Mouse (Mus musculus): ENCODE measurements around the gene Tnfrsf18. TPM values are rescaled to one million over a fixed set of nuclear protein-coding genes. Genes with fewer than 3 reads are reported as not detected.

The Tnfrsf18 gene
- polyA plus RNA-seq (2017; shearing (Covaris generic)) = 795 TPM

DNA sequence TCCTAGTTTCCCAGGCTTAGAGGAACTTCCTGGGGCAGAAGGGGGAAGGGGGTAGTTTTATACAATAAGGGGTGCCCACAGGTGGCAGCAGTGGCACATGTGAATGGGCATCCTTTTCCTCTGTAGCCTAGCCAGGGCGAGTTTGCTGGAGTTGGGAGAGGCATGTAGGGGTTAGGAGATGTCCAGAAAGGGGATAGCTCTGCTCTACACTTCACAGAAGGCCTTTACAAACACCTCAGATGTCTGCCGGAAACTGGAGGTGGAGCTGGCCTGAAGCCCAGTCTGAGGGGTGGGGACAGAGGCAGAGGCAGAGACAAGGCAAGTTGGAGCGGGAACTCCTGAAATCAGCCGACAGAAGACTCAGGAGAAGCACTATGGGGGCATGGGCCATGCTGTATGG, at the start of gene Tnfrsf18:
Gene Tnfrsf18 (plus strand): TSS at position 152 of the 400 bp plus-strand sequence.

GRCm38 (mm10) chr4:155992241-155992905, 33.6 kb upstream of the Tnfrsf18 start, which contains the start of the genes B3galt6 and Sdf4:
Gene B3galt6, minus strand, starts transcription at chr4:155992649.
Gene Sdf4, plus strand, starts transcription at chr4:155992872.

GRCm38 (mm10) chr4:156013637-156014036, 12.3 kb upstream of the Tnfrsf18 start, which contains the start of gene Tnfrsf4:
Gene Tnfrsf4, plus strand, starts transcription at chr4:156013843.

DNA sequence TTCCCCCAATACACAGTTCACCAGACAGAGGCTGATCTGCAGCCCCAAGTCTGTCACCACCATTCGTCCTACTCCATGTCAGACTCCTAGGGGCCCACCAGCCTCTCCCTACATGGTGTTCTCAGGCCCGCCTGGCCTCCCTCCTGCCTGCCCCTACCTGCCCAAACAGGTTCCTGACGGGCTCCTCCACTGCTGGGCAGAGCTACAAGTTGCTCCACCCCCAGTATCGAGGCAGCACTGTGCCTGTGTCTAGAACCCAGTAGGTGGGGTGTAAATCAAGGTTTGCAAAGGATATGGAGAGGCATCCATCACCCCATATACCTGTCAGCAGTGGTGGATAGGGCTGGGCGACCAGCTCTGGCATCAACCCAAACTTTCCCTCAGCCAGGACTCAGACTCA, 33.3 kb downstream of the Tnfrsf18 start, which contains the start of gene Ttll10:
Gene Ttll10 (minus strand): TSS at position 154 of the 400 bp plus-strand sequence.

Other genes starting within 250 kb of the Tnfrsf18 start
- not detected for gene Tmem88b, start 240.3 kb upstream of the Tnfrsf18 start, polyA plus RNA-seq (2017; shearing (Covaris generic))
- not detected for gene Ankrd65, start 235.7 kb upstream of the Tnfrsf18 start, polyA plus RNA-seq (2017; shearing (Covaris generic))
- 124 TPM for gene Mrpl20, start 223.3 kb upstream of the Tnfrsf18 start, polyA plus RNA-seq (2017; shearing (Covaris generic))
- gene Ccnl2, start 213.7 kb upstream of the Tnfrsf18 start, polyA plus RNA-seq (2017; shearing (Covaris generic)) = 217 TPM
- gene Aurkaip1, start 194.9 kb upstream of the Tnfrsf18 start, polyA plus RNA-seq (2017; shearing (Covaris generic)) = 199 TPM
- gene Mxra8, start 186.5 kb upstream of the Tnfrsf18 start, polyA plus RNA-seq (2017; shearing (Covaris generic)) = 4.3 TPM
- 3.5 TPM for gene Dvl1, start 178.8 kb upstream of the Tnfrsf18 start, polyA plus RNA-seq (2017; shearing (Covaris generic))
- gene Tas1r3, start 162.8 kb upstream of the Tnfrsf18 start, polyA plus RNA-seq (2017; shearing (Covaris generic)) = 1.4 TPM
- 20.8 TPM for gene Cptp, start 156.7 kb upstream of the Tnfrsf18 start, polyA plus RNA-seq (2017; shearing (Covaris generic))
- gene Ints11, start 156.6 kb upstream of the Tnfrsf18 start, polyA plus RNA-seq (2017; shearing (Covaris generic)) = 111 TPM
- 29.9 TPM for gene Pusl1, start 134.4 kb upstream of the Tnfrsf18 start, polyA plus RNA-seq (2017; shearing (Covaris generic))
- gene Acap3, start 134.3 kb upstream of the Tnfrsf18 start, polyA plus RNA-seq (2017; shearing (Covaris generic)) = 8.2 TPM
- gene Ube2j2, start 82.3 kb upstream of the Tnfrsf18 start, polyA plus RNA-seq (2017; shearing (Covaris generic)) = 19.8 TPM
- 15.3 TPM for gene C1qtnf12, start 63.8 kb upstream of the Tnfrsf18 start, polyA plus RNA-seq (2017; shearing (Covaris generic))
- 1.6 TPM for gene B3galt6, start 33.5 kb upstream of the Tnfrsf18 start, polyA plus RNA-seq (2017; shearing (Covaris generic))
- 605 TPM for gene Sdf4, start 33.3 kb upstream of the Tnfrsf18 start, polyA plus RNA-seq (2017; shearing (Covaris generic))
- gene Tnfrsf4, start 12.3 kb upstream of the Tnfrsf18 start, polyA plus RNA-seq (2017; shearing (Covaris generic)) = 1,006 TPM
- gene Ttll10, start 33.2 kb downstream of the Tnfrsf18 start, polyA plus RNA-seq (2017; shearing (Covaris generic)) = 0.26 TPM
- gene 9430015G10Rik, start 83.8 kb downstream of the Tnfrsf18 start, polyA plus RNA-seq (2017; shearing (Covaris generic)) = 46.9 TPM
- 0.20 TPM for gene Rnf223, start 104.3 kb downstream of the Tnfrsf18 start, polyA plus RNA-seq (2017; shearing (Covaris generic))
- gene Agrn, start 171.3 kb downstream of the Tnfrsf18 start, polyA plus RNA-seq (2017; shearing (Covaris generic)) = 2.0 TPM
- 44.2 TPM for gene Isg15, start 174.7 kb downstream of the Tnfrsf18 start, polyA plus RNA-seq (2017; shearing (Covaris generic))
- gene AW011738, start 177.1 kb downstream of the Tnfrsf18 start, polyA plus RNA-seq (2017; shearing (Covaris generic)) = 31.8 TPM
- 2.2 TPM for gene Perm1, start 189.7 kb downstream of the Tnfrsf18 start, polyA plus RNA-seq (2017; shearing (Covaris generic))
- gene Plekhn1, start 208.7 kb downstream of the Tnfrsf18 start, polyA plus RNA-seq (2017; shearing (Covaris generic)) = 8.3 TPM
- gene Noc2l, start 209.8 kb downstream of the Tnfrsf18 start, polyA plus RNA-seq (2017; shearing (Covaris generic)) = 21.2 TPM
- 5.8 TPM for gene Samd11, start 229.5 kb downstream of the Tnfrsf18 start, polyA plus RNA-seq (2017; shearing (Covaris generic))

Measured in inflammation-experienced regulatory T-cells, adult 16 weeks (primary cell).